Mouse (Mus musculus): ENCODE data around the gene Kpna7. TPM values are rescaled to one million over a fixed set of nuclear protein-coding genes. Genes with fewer than 3 reads are reported as not detected.
A peak's percentile ranks its signal among the peaks of the same experiment; 100 is the strongest.

Gene Kpna7
- polyA plus RNA-seq, 1 experiment from 2014 or later: 0.17 TPM

GRCm38 (mm10) chr5:145003362-145003761 is 80.5 kb downstream of the Kpna7 start:
- Histone ChIP-seq H3K9me3 (ENCODE audit: control insufficient read depth, low read length) (no peaks in the 10 kb centered on the region), H3K4me1 (replicated peaks; ENCODE audit: control insufficient read depth, insufficient read depth) (no peaks in the 10 kb centered on the region), H3K27me3 (ENCODE audit: control insufficient read depth, insufficient read depth, low read length) (no peaks in the 10 kb centered on the region), H3K36me3 (ENCODE audit: control insufficient read depth, insufficient read depth, low read length) (no peaks in the 10 kb centered on the region), H3K27ac (replicated peaks) (no peak overlapping the region), H3K9ac (ENCODE audit: low read length) (no peak overlapping the region), H3K4me2 (replicated peaks; ENCODE audit: low read depth) (no peak overlapping the region), H3K4me3 (ENCODE audit: low read depth, low read length) (no peak overlapping the region)
- no peak for TF ChIP-seq CTCF (IDR thresholded peaks at IDR 0.05; ENCODE audit: low read depth)
- TF ChIP-seq EP300 (optimal IDR thresholded peaks at IDR 0.05): no peak
- WGBS: 76% methylated on average over 3 of the region's 3 CpGs
- ATAC-seq (ENCODE audit: low FRiP score, low TSS enrichment): no peak
- no peak for DNase-seq (ENCODE audit: low spot score)

GRCm38 (mm10) chr5:144998491-144998890 is 85.3 kb downstream of the Kpna7 start:
- Histone ChIP-seq H3K4me3 (ENCODE audit: low read depth, low read length) (no peak overlapping the region), H3K4me2 (replicated peaks; ENCODE audit: low read depth) (no peak overlapping the region), H3K4me1 (replicated peaks; ENCODE audit: control insufficient read depth, insufficient read depth) (no peaks in the 10 kb centered on the region), H3K27ac (replicated peaks) (no peak overlapping the region), H3K27me3 (ENCODE audit: control insufficient read depth, insufficient read depth, low read length) (no peaks in the 10 kb centered on the region), H3K36me3 (ENCODE audit: control insufficient read depth, insufficient read depth, low read length) (no peaks in the 10 kb centered on the region), H3K9me3 (ENCODE audit: control insufficient read depth, low read length) (no peaks in the 10 kb centered on the region), H3K9ac (ENCODE audit: low read length) (no peak overlapping the region)
- no peak for ATAC-seq (ENCODE audit: low FRiP score, low TSS enrichment)
- no peak for TF ChIP-seq EP300 (optimal IDR thresholded peaks at IDR 0.05)
- peak; percentile 74 for TF ChIP-seq CTCF (IDR thresholded peaks at IDR 0.05; ENCODE audit: low read depth)
- 45% methylated on average over 2 of the region's 2 CpGs for WGBS
- peak; percentile 47 for DNase-seq (ENCODE audit: low spot score)

- H3K4me3 ChIP-seq (ENCODE audit: low read depth, low read length): no peak overlapping the region
- H3K9me3 ChIP-seq (ENCODE audit: control insufficient read depth, low read length): no peaks in the 10 kb centered on the region
- no peaks in the 10 kb centered on the region for H3K4me1 ChIP-seq (replicated peaks; ENCODE audit: control insufficient read depth, insufficient read depth)
- H3K36me3 ChIP-seq (ENCODE audit: control insufficient read depth, insufficient read depth, low read length): no peaks in the 10 kb centered on the region
- H3K27ac ChIP-seq (replicated peaks): no peak overlapping the region
- ATAC-seq (ENCODE audit: low FRiP score, low TSS enrichment) (no peak), DNase-seq (ENCODE audit: low spot score) (no peak)
- TF ChIP-seq EP300 (optimal IDR thresholded peaks at IDR 0.05) (no peak), CTCF (IDR thresholded peaks at IDR 0.05; ENCODE audit: low read depth) (no peak)
- no peaks in the 10 kb centered on the region for H3K27me3 ChIP-seq (ENCODE audit: control insufficient read depth, insufficient read depth, low read length)
- no peak overlapping the region for H3K9ac ChIP-seq (ENCODE audit: low read length)
- WGBS: 64% methylated on average over 5 of the region's 5 CpGs
- no peak overlapping the region for H3K4me2 ChIP-seq (replicated peaks; ENCODE audit: low read depth)
Observed at GRCm38 (mm10) chr5:144990481-144990880, 93.3 kb downstream of the Kpna7 start.

GRCm38 (mm10) chr5:144990051-144990450 is 93.8 kb downstream of the Kpna7 start:
- no peaks in the 10 kb centered on the region for H3K27me3 ChIP-seq (ENCODE audit: control insufficient read depth, insufficient read depth, low read length)
- no peak overlapping the region for H3K4me2 ChIP-seq (replicated peaks; ENCODE audit: low read depth)
- 58% methylated on average over 2 of the region's 2 CpGs for WGBS
- DNase-seq (ENCODE audit: low spot score): no peak
- H3K4me3 ChIP-seq (ENCODE audit: low read depth, low read length): no peak overlapping the region
- H3K9me3 ChIP-seq (ENCODE audit: control insufficient read depth, low read length): no peaks in the 10 kb centered on the region
- H3K9ac ChIP-seq (ENCODE audit: low read length): no peak overlapping the region
- H3K36me3 ChIP-seq (ENCODE audit: control insufficient read depth, insufficient read depth, low read length): no peaks in the 10 kb centered on the region
- no peak overlapping the region for H3K27ac ChIP-seq (replicated peaks)
- ATAC-seq (ENCODE audit: low FRiP score, low TSS enrichment): no peak
- TF ChIP-seq CTCF (IDR thresholded peaks at IDR 0.05; ENCODE audit: low read depth) (no peak), EP300 (optimal IDR thresholded peaks at IDR 0.05) (no peak)
- no peaks in the 10 kb centered on the region for H3K4me1 ChIP-seq (replicated peaks; ENCODE audit: control insufficient read depth, insufficient read depth)

GRCm38 (mm10) chr5:144989061-144989405 is 94.8 kb downstream of the Kpna7 start:
- no peaks in the 10 kb centered on the region for H3K27me3 ChIP-seq (ENCODE audit: control insufficient read depth, insufficient read depth, low read length)
- no peak overlapping the region for H3K4me2 ChIP-seq (replicated peaks; ENCODE audit: low read depth)
- no peaks in the 10 kb centered on the region for H3K36me3 ChIP-seq (ENCODE audit: control insufficient read depth, insufficient read depth, low read length)
- H3K9me3 ChIP-seq (ENCODE audit: control insufficient read depth, low read length): peaks cover 3% of the 10 kb centered on the region; the same call in 1 of the 2 replicates
- TF ChIP-seq EP300 (optimal IDR thresholded peaks at IDR 0.05) (no peak), CTCF (IDR thresholded peaks at IDR 0.05; ENCODE audit: low read depth) (no peak)
- H3K4me1 ChIP-seq (replicated peaks; ENCODE audit: control insufficient read depth, insufficient read depth): no peaks in the 10 kb centered on the region
- WGBS: 72% methylated on average over 4 of the region's 4 CpGs
- H3K27ac ChIP-seq (replicated peaks): no peak overlapping the region
- ATAC-seq (ENCODE audit: low FRiP score, low TSS enrichment): peak; percentile 51; the same call in 1 of the 2 replicates
- no peak overlapping the region for H3K9ac ChIP-seq (ENCODE audit: low read length)
- no peak overlapping the region for H3K4me3 ChIP-seq (ENCODE audit: low read depth, low read length)
- no peak for DNase-seq (ENCODE audit: low spot score)

GRCm38 (mm10) chr5:144988340-144989060 is 95.3 kb downstream of the Kpna7 start:
- H3K36me3 ChIP-seq (ENCODE audit: control insufficient read depth, insufficient read depth, low read length): no peaks in the 10 kb centered on the region
- H3K9ac ChIP-seq (ENCODE audit: low read length): no peak overlapping the region
- no peak overlapping the region for H3K4me2 ChIP-seq (replicated peaks; ENCODE audit: low read depth)
- ATAC-seq (ENCODE audit: low FRiP score, low TSS enrichment) (peak; percentile 84), DNase-seq (ENCODE audit: low spot score) (peak; percentile 60)
- H3K27ac ChIP-seq (replicated peaks): no peak overlapping the region
- H3K4me1 ChIP-seq (replicated peaks; ENCODE audit: control insufficient read depth, insufficient read depth): no peaks in the 10 kb centered on the region
- no peaks in the 10 kb centered on the region for H3K27me3 ChIP-seq (ENCODE audit: control insufficient read depth, insufficient read depth, low read length)
- TF ChIP-seq CTCF (IDR thresholded peaks at IDR 0.05; ENCODE audit: low read depth): peak; percentile 89
- TF ChIP-seq EP300 (optimal IDR thresholded peaks at IDR 0.05): no peak
- H3K4me3 ChIP-seq (ENCODE audit: low read depth, low read length): no peak overlapping the region
- WGBS: 32% methylated on average over 9 of the region's 9 CpGs
- peaks cover 3% of the 10 kb centered on the region; the same call in 1 of the 2 replicates for H3K9me3 ChIP-seq (ENCODE audit: control insufficient read depth, low read length)
